In the genomic region with DNA sequence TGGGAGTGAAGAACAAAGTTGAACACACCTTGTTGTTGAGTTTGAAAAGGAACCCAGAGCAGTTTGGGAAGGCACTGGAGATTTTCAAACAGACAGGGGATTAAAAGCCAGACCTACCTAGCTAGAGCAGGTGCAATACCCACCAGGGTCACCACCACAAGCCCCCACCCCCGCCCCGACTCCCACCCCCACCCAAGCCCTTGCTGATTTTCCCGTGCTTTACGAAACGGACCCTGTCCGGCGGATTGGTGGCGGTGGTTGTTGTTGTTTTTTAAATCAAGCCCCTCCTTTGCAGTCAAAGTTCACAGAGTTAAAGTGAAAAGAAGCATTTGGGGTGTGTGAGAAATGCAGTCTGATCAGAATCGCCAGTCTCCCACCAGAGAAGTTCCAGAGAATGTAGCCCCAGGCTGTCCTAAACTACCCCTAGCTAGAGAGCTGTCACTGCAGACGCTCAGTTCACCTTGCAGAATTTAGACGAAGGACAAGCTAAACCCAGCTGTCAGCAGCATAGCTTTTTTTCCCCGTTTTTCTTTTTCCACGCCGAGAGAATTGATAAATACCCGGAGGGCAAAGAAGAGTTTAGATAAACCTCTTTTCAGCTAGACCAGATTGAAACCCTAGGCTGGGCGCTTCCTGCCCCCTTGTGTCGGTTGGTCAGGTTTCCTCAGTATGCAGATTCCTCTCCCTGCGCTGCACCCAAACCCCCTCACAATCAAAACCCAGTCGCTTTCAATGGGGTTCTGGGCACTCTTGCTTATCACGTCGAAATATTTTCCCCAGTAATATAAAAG, we compare ENCODE assay signal across 8 mouse cellular contexts. TPM values are rescaled to one million over a fixed set of nuclear protein-coding genes. Genes with fewer than 3 reads are reported as not detected.
DNase-seq lines count a peak whose midpoint lies in the region; ATAC-seq lines count a peak whose summit lies in the region.

No protein-coding gene starts in this region.

- peaks cover 20% of the 10 kb centered on the region for H3K36me3 ChIP-seq in embryonic facial prominence, embryonic 12.5 days
- H3K36me3 ChIP-seq in hindbrain, embryonic 13.5 days: peaks cover 7% of the 10 kb centered on the region; the same call in 1 of the 2 replicates
- no peaks in the 10 kb centered on the region for H3K36me3 ChIP-seq in liver, embryonic 12.5 days
- H3K36me3 ChIP-seq in neural tube, embryonic 12.5 days: no peaks in the 10 kb centered on the region

- peaks cover 19% of the 10 kb centered on the region; the same call in 1 of the 2 replicates for H3K4me1 ChIP-seq in embryonic facial prominence, embryonic 12.5 days
- peaks cover 29% of the 10 kb centered on the region for H3K4me1 ChIP-seq in hindbrain, embryonic 13.5 days (replicated peaks)
- no peaks in the 10 kb centered on the region for H3K4me1 ChIP-seq in liver, embryonic 12.5 days
- peaks cover 18% of the 10 kb centered on the region for H3K4me1 ChIP-seq in neural tube, embryonic 12.5 days

- H3K9me3 ChIP-seq in embryonic facial prominence, embryonic 12.5 days: peaks cover 16% of the 10 kb centered on the region; the same call in 1 of the 2 replicates
- H3K9me3 ChIP-seq in hindbrain, embryonic 13.5 days: peaks cover 9% of the 10 kb centered on the region
- H3K9me3 ChIP-seq in liver, embryonic 12.5 days (replicated peaks): peaks cover 13% of the 10 kb centered on the region; the same call in 1 of the 2 replicates
- H3K9me3 ChIP-seq in neural tube, embryonic 12.5 days: peaks cover 16% of the 10 kb centered on the region; the same call in 1 of the 2 replicates

- peaks cover 31% of the 10 kb centered on the region for H3K27me3 ChIP-seq in embryonic facial prominence, embryonic 12.5 days
- H3K27me3 ChIP-seq in hindbrain, embryonic 13.5 days: peaks cover 49% of the 10 kb centered on the region
- peaks cover 47% of the 10 kb centered on the region for H3K27me3 ChIP-seq in liver, embryonic 12.5 days (replicated peaks)
- peaks cover 34% of the 10 kb centered on the region for H3K27me3 ChIP-seq in neural tube, embryonic 12.5 days (replicated peaks)

- no peak overlapping the region for H3K9ac ChIP-seq in embryonic facial prominence, embryonic 12.5 days
- peak overlapping the region; percentile 73; the same call in 1 of the 2 replicates for H3K9ac ChIP-seq in hindbrain, embryonic 13.5 days
- no peak overlapping the region for H3K9ac ChIP-seq in liver, embryonic 12.5 days
- no peak overlapping the region for H3K9ac ChIP-seq in neural tube, embryonic 12.5 days

- ATAC-seq in embryonic facial prominence, embryonic 12.5 days (ENCODE audit: insufficient number of reproducible peaks, insufficient read depth, low FRiP score, low TSS enrichment): no peak
- ATAC-seq in hindbrain, embryonic 13.5 days (ENCODE audit: low FRiP score): no peak
- ATAC-seq in liver, embryonic 12.5 days: no peak
- ATAC-seq in neural tube, embryonic 12.5 days (ENCODE audit: low FRiP score, low read depth): no peak

- no peak overlapping the region for H3K27ac ChIP-seq in embryonic facial prominence, embryonic 12.5 days
- no peak overlapping the region for H3K27ac ChIP-seq in hindbrain, embryonic 13.5 days
- H3K27ac ChIP-seq in liver, embryonic 12.5 days: no peak overlapping the region
- no peak overlapping the region for H3K27ac ChIP-seq in neural tube, embryonic 12.5 days

- WGBS in embryonic facial prominence, embryonic 12.5 days: under 1% methylated on average over 21 of the region's 21 CpGs
- WGBS in hindbrain, embryonic 13.5 days: under 1% methylated on average over 21 of the region's 21 CpGs
- 3% methylated on average over 21 of the region's 21 CpGs for WGBS in liver, embryonic 12.5 days (ENCODE audit: insufficient replicate concordance)
- WGBS in neural tube, embryonic 12.5 days: under 1% methylated on average over 21 of the region's 21 CpGs

- peak overlapping the region; percentile 100 for H3K4me2 ChIP-seq in embryonic facial prominence, embryonic 12.5 days (replicated peaks)
- peak overlapping the region; percentile 100 for H3K4me2 ChIP-seq in hindbrain, embryonic 13.5 days
- peak overlapping the region; percentile 67 for H3K4me2 ChIP-seq in liver, embryonic 12.5 days
- peak overlapping the region; percentile 100 for H3K4me2 ChIP-seq in neural tube, embryonic 12.5 days (replicated peaks)

- peak; percentile 18 for DNase-seq in ovary, postnatal 14 days (ENCODE audit: low spot score)
- no peak for DNase-seq in ovary, adult 18-20 months (ENCODE audit: low spot score)
- DNase-seq in spleen, adult 12 weeks (ENCODE audit: low spot score): no peak
- DNase-seq in testis, postnatal 14 days (ENCODE audit: low spot score): no peak

- H3K4me3 ChIP-seq in embryonic facial prominence, embryonic 12.5 days: peak overlapping the region; percentile 60
- H3K4me3 ChIP-seq in hindbrain, embryonic 13.5 days: peak overlapping the region; percentile 58
- H3K4me3 ChIP-seq in liver, embryonic 12.5 days: peak overlapping the region; percentile 45
- H3K4me3 ChIP-seq in neural tube, embryonic 12.5 days: peak overlapping the region; percentile 54

RNA-seq across cellular contexts. Expression of gene Frem2, which starts 0.8 kb away (rescaled TPM):
- 6.4 and 6.7 TPM in 2 replicates for polyA plus RNA-seq in embryonic facial prominence, embryonic 12.5 days (2016; fragmentation: Nextera tagmentation; extraction: Ambion mirVana)
- polyA plus RNA-seq in hindbrain, embryonic 13.5 days (2015; fragmentation: Nextera tagmentation; extraction: Ambion mirVana): 1.3 TPM in 2 replicates
- polyA plus RNA-seq in liver, embryonic 12.5 days (2016; fragmentation: Nextera tagmentation; extraction: Ambion mirVana): 1.1 and 1.3 TPM in 2 replicates
- 2.1 and 2.2 TPM in 2 replicates for polyA plus RNA-seq in neural tube, embryonic 12.5 days (2016; fragmentation: Nextera tagmentation; extraction: Ambion mirVana)
